Mouse (Mus musculus): Measurements from ENCODE around the gene Tsga8.

Tsga8 gene

DNA sequence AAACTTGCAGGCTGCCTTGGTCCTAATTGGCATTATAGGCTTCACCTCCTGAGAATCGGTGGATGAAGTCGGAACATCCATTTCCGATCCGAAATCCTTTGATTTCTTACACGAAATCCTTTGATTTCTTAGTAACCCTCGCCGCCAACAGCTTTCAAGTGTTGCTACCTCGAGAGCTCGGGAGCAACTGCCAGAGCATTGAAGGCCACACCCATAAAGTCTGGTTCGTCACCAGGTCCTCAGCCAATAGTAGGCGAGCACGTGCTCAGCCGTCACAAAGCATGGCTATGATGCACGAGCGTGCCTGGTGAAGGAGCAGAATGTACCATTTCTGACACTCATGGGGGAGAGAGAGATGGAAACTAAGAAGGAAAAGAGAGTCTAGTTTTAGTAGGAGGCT is at the start of gene Tsga8:
Gene Tsga8, minus strand, starts transcription at position 327 of the 400 bp plus-strand sequence.
- no peak for DNase-seq (ENCODE audit: low spot score)

Measured in MN1 (cell line).